ENCODE assay signal across 7 mouse cellular contexts in the genomic region with DNA sequence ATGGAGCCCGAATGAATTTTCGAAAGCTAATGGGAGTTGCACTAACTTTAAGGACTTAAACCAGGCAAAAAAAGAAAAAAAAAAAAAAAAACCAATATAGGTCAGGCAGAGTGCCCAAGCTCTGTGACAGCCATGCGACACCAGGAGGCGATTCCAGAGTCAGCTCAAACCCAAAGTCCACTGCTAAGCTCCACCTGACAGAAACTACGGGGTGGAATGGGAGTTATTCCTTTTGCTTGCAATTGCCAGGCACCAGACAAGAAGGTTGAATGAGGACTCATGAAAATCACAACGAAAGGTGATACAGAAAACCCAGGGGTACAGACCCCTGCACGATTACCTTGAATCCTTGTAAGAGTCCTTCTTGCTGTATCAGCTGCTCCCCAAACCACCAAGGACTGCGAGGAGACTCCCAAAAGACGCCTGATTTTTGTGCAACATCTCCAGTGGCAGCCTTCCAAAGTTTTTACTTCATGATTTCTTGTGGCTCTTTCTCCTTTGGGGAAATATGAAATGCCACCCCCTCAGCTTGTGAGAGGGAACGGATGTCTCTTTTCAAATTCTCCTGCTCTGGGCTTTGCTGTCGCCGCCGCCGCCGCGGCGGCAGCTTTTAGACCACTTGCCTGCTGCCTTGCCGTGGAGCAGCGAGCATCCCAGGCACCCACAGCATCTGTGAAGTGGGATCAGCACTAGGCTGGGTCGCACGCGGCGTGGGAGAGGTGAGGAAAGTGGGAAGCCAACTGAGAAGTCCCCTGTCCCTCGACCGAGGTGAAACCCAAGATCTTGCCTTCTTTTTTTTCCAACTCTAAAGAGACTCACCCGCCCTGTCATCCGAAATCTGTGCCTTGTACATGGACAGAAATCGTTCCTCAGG. TPM values are rescaled to one million over a fixed set of nuclear protein-coding genes. Genes with fewer than 3 reads are reported as not detected.
DNase-seq lines count a peak whose midpoint lies in the region; ATAC-seq and TF ChIP-seq lines count a peak whose summit lies in the region.

No protein-coding gene starts in this region.

- peak overlapping the region; percentile 53 for H3K4me3 ChIP-seq in heart, postnatal 0 days (ENCODE audit: low read depth, low read length)
- H3K4me3 ChIP-seq in layer of hippocampus, adult 2 months, result peak overlapping the region; percentile 88

- H3K9me3 ChIP-seq in heart, postnatal 0 days (replicated peaks; ENCODE audit: control insufficient read depth, low read length), result no peaks in the 10 kb centered on the region

- no peak overlapping the region for H3K27ac ChIP-seq in heart, postnatal 0 days (ENCODE audit: low read depth)
- H3K27ac ChIP-seq in layer of hippocampus, adult 2 months, result peak overlapping the region; percentile 92

- H3K27me3 ChIP-seq in heart, postnatal 0 days (ENCODE audit: control insufficient read depth, insufficient read depth, low read length), result peaks cover 41% of the 10 kb centered on the region

- H3K36me3 ChIP-seq in heart, postnatal 0 days (replicated peaks; ENCODE audit: control insufficient read depth, insufficient read depth, low read length), result no peaks in the 10 kb centered on the region

- WGBS in heart, postnatal 0 days, result 14% methylated on average over 28 of the region's 28 CpGs

- H3K4me1 ChIP-seq in heart, postnatal 0 days (ENCODE audit: control insufficient read depth, insufficient read depth), result no peaks in the 10 kb centered on the region

- no peak for TF ChIP-seq EP300 in heart, postnatal 0 days (IDR thresholded peaks at IDR 0.05; ENCODE audit: low read depth)

- TF ChIP-seq CTCF in brain, embryonic 14.5 days (IDR thresholded peaks at IDR 0.05; ENCODE audit: borderline replicate concordance, extremely low read depth, insufficient read depth, insufficient read length), result peak; percentile 15; the same call in 1 of the 2 replicates
- no peak for TF ChIP-seq CTCF in heart, postnatal 0 days (IDR thresholded peaks at IDR 0.05; ENCODE audit: low read depth)
- TF ChIP-seq CTCF in layer of hippocampus, adult 2 months (conservative IDR thresholded peaks at IDR 0.05), result no peak; the same call in 1 of the 2 replicates

- ATAC-seq in heart, postnatal 0 days (ENCODE audit: insufficient read depth, low read depth), result no peak
- no peak for ATAC-seq in monocyte, adult 5-6 weeks (replicated peaks; ENCODE audit: insufficient number of reproducible peaks, low FRiP score, low TSS enrichment, poor library complexity, severe bottlenecking)

- H3K4me2 ChIP-seq in heart, postnatal 0 days (ENCODE audit: low read depth, low read length), result peak overlapping the region; percentile 76

- H3K9ac ChIP-seq in heart, postnatal 0 days (replicated peaks; ENCODE audit: low read depth, low read length), result 0 out of 2 replicates have a peak overlapping the region, but pooled peaks have one; percentile 35

- TF ChIP-seq POLR2A in brain, embryonic 14.5 days (IDR thresholded peaks at IDR 0.05; ENCODE audit: borderline replicate concordance, extremely low read depth, insufficient read depth, insufficient read length, poor library complexity, severe bottlenecking), result no peak

- DNase-seq in brain, embryonic 14.5 days (ENCODE audit: low read depth), result peak; percentile 62
- peak; percentile 43 to 53 for DNase-seq in cerebellum, postnatal 36 days
- no peak for DNase-seq in heart, postnatal 0 days (ENCODE audit: low spot score)
- DNase-seq in layer of hippocampus, adult 2 months (ENCODE audit: low spot score in 2 of 2), result no peak
- peak; percentile 15 for DNase-seq in lung, postnatal 10 days
- DNase-seq in right cerebral cortex, postnatal 4 days, result peak; percentile 51

RNA-seq across cellular contexts. Expression of a gene that starts 0.7 kb away (rescaled TPM):
- polyA plus RNA-seq in brain, embryonic 14.5 days (2012; rRNA removed), result 27.0 and 29.5 TPM in 2 replicates
- 0.04 and 0.27 TPM in 2 replicates for total RNA-seq in heart, postnatal 0 days (2014; rRNA removed; ENCODE audit: low replicate concordance)
- polyA plus RNA-seq in heart, postnatal 0 days (2015; fragmentation: Nextera tagmentation; extraction: Ambion mirVana), result 0.08 and 0.10 TPM in 2 replicates
- total RNA-seq in layer of hippocampus, adult 2 months (2021), result 10 to 100 TPM; 78.0 to 82.9 TPM
- not detected in 3 replicates for total RNA-seq in monocyte, adult 5-6 weeks (2017)

RNA-seq across cellular contexts. Expression of a gene that starts 6.7 kb away (rescaled TPM):
- 38.2 and 71.3 TPM in 2 replicates for polyA plus RNA-seq in brain, embryonic 14.5 days (2012; rRNA removed)
- total RNA-seq in heart, postnatal 0 days (2014; rRNA removed; ENCODE audit: low replicate concordance), result 0.27 and 0.95 TPM in 2 replicates
- 0.10 and 0.16 TPM in 2 replicates for polyA plus RNA-seq in heart, postnatal 0 days (2015; fragmentation: Nextera tagmentation; extraction: Ambion mirVana)
- 100 to 1,000 TPM; 183 to 185 TPM for total RNA-seq in layer of hippocampus, adult 2 months (2021)
- not detected in 3 replicates for total RNA-seq in monocyte, adult 5-6 weeks (2017)

Comparison
In these comparisons a context has a peak if more than half of its experiments do, and no peak if none do; other contexts are left out.
1. DNase-seq: peak in brain, embryonic 14.5 days (single experiment), cerebellum, postnatal 36 days (2 of 2), lung, postnatal 10 days (single experiment) and right cerebral cortex, postnatal 4 days (single experiment); none in heart, postnatal 0 days (single experiment) and layer of hippocampus, adult 2 months (0 of 2).
2. RNA of a gene that starts 0.7 kb away (total RNA-seq): 78.0 to 82.9 TPM in layer of hippocampus, adult 2 months; 0.04 to 0.27 TPM in heart, postnatal 0 days and not detected in monocyte, adult 5-6 weeks; every median in the first group is over 10 times any median in the second.
3. RNA of a gene that starts 6.7 kb away (total RNA-seq): 183 to 185 TPM in layer of hippocampus, adult 2 months; 0.27 to 0.95 TPM in heart, postnatal 0 days and not detected in monocyte, adult 5-6 weeks; every median in the first group is over 10 times any median in the second.